Mouse (Mus musculus): Measurements from ENCODE around the gene Syn1.

DNA sequence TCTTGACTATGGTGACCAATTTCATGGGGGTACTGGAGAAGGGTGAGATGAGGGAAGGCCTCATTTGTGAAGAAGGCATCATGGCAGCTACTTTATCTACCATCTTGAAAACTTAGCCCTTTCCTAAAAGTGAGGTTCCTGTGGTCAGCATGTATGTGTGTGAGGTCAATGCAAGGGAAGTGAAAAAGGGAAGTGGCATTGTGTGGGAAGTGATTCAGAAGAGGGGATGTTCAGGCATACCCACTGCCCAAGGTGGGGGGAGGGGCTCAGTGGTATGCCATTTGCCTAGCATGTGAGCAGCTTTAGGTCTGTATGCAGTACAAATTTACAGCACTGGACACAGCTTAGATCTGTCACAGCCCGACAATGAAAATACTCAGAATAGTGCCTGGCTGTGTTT lies 11.2 kb upstream of the Syn1 start:
- TF ChIP-seq CTCF (IDR thresholded peaks at IDR 0.05; ENCODE audit: extremely low read depth, insufficient read depth, insufficient read length, insufficient replicate concordance) (no peak), POLR2A (IDR thresholded peaks at IDR 0.05; ENCODE audit: low read depth, low read length) (no peak)
